Comparison of ENCODE assay signal across 22 mouse cellular contexts in the genomic region with DNA sequence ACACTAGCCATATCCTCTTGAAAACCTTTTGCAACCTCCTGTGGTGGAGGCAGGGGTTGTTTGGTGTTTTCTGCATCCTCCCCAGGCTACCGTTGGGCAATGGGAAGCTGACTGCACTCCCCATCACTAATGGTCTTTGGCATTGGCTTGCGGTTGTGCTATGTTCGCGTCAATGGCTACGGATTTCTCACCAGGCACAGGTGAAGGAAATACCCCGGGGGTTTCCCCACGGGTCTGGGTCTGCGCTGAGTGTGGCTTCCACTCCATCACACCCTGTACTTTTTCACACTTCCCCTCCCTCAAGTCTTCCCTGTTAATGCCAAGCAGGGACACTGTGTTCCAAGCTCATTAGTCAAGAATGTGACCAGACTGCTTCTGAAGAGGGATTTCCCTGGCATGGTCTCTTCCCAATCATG.
A peak's percentile ranks its signal among the peaks of the same experiment; 100 is the strongest.
DNase-seq lines count a peak whose midpoint lies in the region; ATAC-seq and TF ChIP-seq lines count a peak whose summit lies in the region.
"Had no signal": no experiment of that assay in that cellular context is flagged by ENCODE, and none has a peak within 500 bp of the region (broad histone marks: within the 10 kb centered on the region; RNA-seq: fewer than 3 reads in every experiment).

No protein-coding gene starts in this region.

- H3K4me1 ChIP-seq in kidney, embryonic 16.5 days (ENCODE audit: insufficient read depth, low read length), result no peaks in the 10 kb centered on the region
- no peaks in the 10 kb centered on the region for H3K4me1 ChIP-seq in thymus, adult 2 months (replicated peaks; ENCODE audit: control insufficient read depth, insufficient read depth, low read length)
- no peaks in the 10 kb centered on the region for H3K4me1 ChIP-seq in midbrain, embryonic 14.5 days (ENCODE audit: control insufficient read depth, insufficient read depth, low read length)
- H3K4me1 ChIP-seq: forebrain, embryonic 15.5 days; heart, embryonic 10.5 days; limb, embryonic 13.5 days; midbrain, embryonic 10.5 days; neural tube, embryonic 15.5 days; stomach, embryonic 15.5 days had no signal

- H3K4me2 ChIP-seq in kidney, embryonic 16.5 days (replicated peaks; ENCODE audit: low read depth, low read length), result no peak overlapping the region
- H3K4me2 ChIP-seq in midbrain, embryonic 14.5 days (ENCODE audit: low read length), result no peak overlapping the region
- H3K4me2 ChIP-seq: forebrain, embryonic 15.5 days; hindbrain, embryonic 14.5 days; limb, embryonic 13.5 days; liver, embryonic 15.5 days; neural tube, embryonic 15.5 days; stomach, embryonic 15.5 days had no signal

- no peaks in the 10 kb centered on the region for H3K36me3 ChIP-seq in kidney, embryonic 16.5 days (ENCODE audit: insufficient read depth, low read length)
- no peaks in the 10 kb centered on the region for H3K36me3 ChIP-seq in thymus, adult 2 months (ENCODE audit: control insufficient read depth, insufficient read depth, low read length)
- no peaks in the 10 kb centered on the region for H3K36me3 ChIP-seq in midbrain, embryonic 14.5 days (ENCODE audit: control insufficient read depth, insufficient read depth, low read length)
- H3K36me3 ChIP-seq: forebrain, embryonic 15.5 days; G1E; heart, embryonic 10.5 days; limb, embryonic 13.5 days; liver, embryonic 15.5 days; midbrain, embryonic 10.5 days; neural tube, embryonic 15.5 days; stomach, embryonic 15.5 days had no signal

- TF ChIP-seq CTCF in thymus, adult 2 months (IDR thresholded peaks at IDR 0.05; ENCODE audit: borderline replicate concordance, control insufficient read depth, extremely low read depth, insufficient read depth, low read length, poor library complexity), result no peak

- H3K9ac ChIP-seq in kidney, embryonic 16.5 days (replicated peaks; ENCODE audit: low read length), result no peak overlapping the region
- H3K9ac ChIP-seq in midbrain, embryonic 14.5 days (replicated peaks; ENCODE audit: low read length), result no peak overlapping the region
- H3K9ac ChIP-seq: forebrain, embryonic 15.5 days; hindbrain, embryonic 14.5 days; limb, embryonic 13.5 days; liver, embryonic 15.5 days; neural tube, embryonic 15.5 days; stomach, embryonic 15.5 days had no signal

- ATAC-seq in kidney, embryonic 16.5 days (ENCODE audit: low FRiP score, low TSS enrichment), result no peak
- no peak for ATAC-seq in midbrain, embryonic 14.5 days (ENCODE audit: low FRiP score, low TSS enrichment)
- ATAC-seq: forebrain, embryonic 15.5 days; intestine, embryonic 16.5 days had no signal

- WGBS in kidney, embryonic 16.5 days, result 84% methylated on average over 8 of the region's 8 CpGs
- WGBS in thymus, adult 2 months, result 86% methylated on average over 8 of the region's 8 CpGs
- 93% methylated on average over 8 of the region's 8 CpGs for WGBS in midbrain, embryonic 14.5 days

- H3K27me3 ChIP-seq in kidney, embryonic 16.5 days (ENCODE audit: insufficient read depth, low read length), result no peaks in the 10 kb centered on the region
- H3K27me3 ChIP-seq in thymus, adult 2 months (ENCODE audit: control insufficient read depth, insufficient read depth, low read length), result no peaks in the 10 kb centered on the region
- H3K27me3 ChIP-seq in midbrain, embryonic 14.5 days (ENCODE audit: control insufficient read depth, insufficient read depth, low read length), result no peaks in the 10 kb centered on the region
- H3K27me3 ChIP-seq: forebrain, embryonic 15.5 days; limb, embryonic 13.5 days; liver, embryonic 15.5 days; neural tube, embryonic 15.5 days; stomach, embryonic 15.5 days had no signal

- TF ChIP-seq POLR2A in thymus, adult 2 months (IDR thresholded peaks at IDR 0.05; ENCODE audit: control insufficient read depth, extremely low read depth, insufficient read depth, low read length, poor library complexity), result no peak

- H3K9me3 ChIP-seq in kidney, embryonic 16.5 days (ENCODE audit: low read length), result no peaks in the 10 kb centered on the region
- no peaks in the 10 kb centered on the region for H3K9me3 ChIP-seq in midbrain, embryonic 14.5 days (ENCODE audit: control insufficient read depth, low read length)
- H3K9me3 ChIP-seq: forebrain, embryonic 15.5 days; G1E; heart, embryonic 10.5 days; limb, embryonic 13.5 days; liver, embryonic 15.5 days; midbrain, embryonic 10.5 days; neural tube, embryonic 15.5 days; stomach, embryonic 15.5 days had no signal

- DNase-seq in kidney, adult 8-10 months, result peak; percentile 7 to 29
- peak; percentile 21 for DNase-seq in testis, postnatal 14 days (ENCODE audit: low spot score)
- no peak for DNase-seq in testis, postnatal 10 days (ENCODE audit: low spot score)
- peak; percentile 17 for DNase-seq in induced T-regulatory cell, adult 2 months (ENCODE audit: low read depth)
- DNase-seq in skeletal muscle tissue, adult 2 months (ENCODE audit: low read depth, low spot score), result peak; percentile 11
- no peak for DNase-seq in thymus, adult 2 months
- no peak for DNase-seq in midbrain, embryonic 14.5 days
- DNase-seq: cerebellum, postnatal 25 days; heart, postnatal 14 days; lung, postnatal 10 days; thymus, postnatal 36 days had no signal

- H3K4me3 ChIP-seq in kidney, embryonic 16.5 days (ENCODE audit: low read length), result no peak overlapping the region
- no peak overlapping the region for H3K4me3 ChIP-seq in thymus, adult 2 months (ENCODE audit: control insufficient read depth, insufficient read depth, low read length)
- H3K4me3 ChIP-seq in midbrain, embryonic 14.5 days (replicated peaks; ENCODE audit: low read depth, low read length), result no peak overlapping the region
- H3K4me3 ChIP-seq: forebrain, embryonic 15.5 days; heart, embryonic 10.5 days; limb, embryonic 13.5 days; liver, embryonic 15.5 days; midbrain, embryonic 10.5 days; neural tube, embryonic 15.5 days; stomach, embryonic 15.5 days had no signal

- no peak overlapping the region for H3K27ac ChIP-seq in kidney, embryonic 16.5 days (ENCODE audit: low read length)
- no peak overlapping the region for H3K27ac ChIP-seq in thymus, adult 2 months (ENCODE audit: control insufficient read depth, insufficient read depth, low read length)
- H3K27ac ChIP-seq in midbrain, embryonic 14.5 days (replicated peaks; ENCODE audit: low read depth, low read length), result no peak overlapping the region
- H3K27ac ChIP-seq: forebrain, embryonic 15.5 days; heart, embryonic 10.5 days; hindbrain, embryonic 14.5 days; limb, embryonic 13.5 days; liver, embryonic 15.5 days; midbrain, embryonic 10.5 days; neural tube, embryonic 15.5 days; stomach, embryonic 15.5 days had no signal

Comparison
In these comparisons a context has a peak if more than half of its experiments do, and no peak if none do; other contexts are left out.
1. DNase-seq: peak in kidney, adult 8-10 months (2 of 2), testis, postnatal 14 days (single experiment), induced T-regulatory cell, adult 2 months (single experiment) and skeletal muscle tissue, adult 2 months (single experiment); none in testis, postnatal 10 days (single experiment), thymus, adult 2 months (single experiment) and midbrain, embryonic 14.5 days (single experiment).